Mouse (Mus musculus) Muller cell, postnatal 12 days (primary cell): Measurements from ENCODE around the gene Sirt7.

ENCODE experiments used
- DNase-seq: peaks from one replicate; pipeline ENCODE4 v3.0.0-alpha.2; 2015; ENCODE audit errors: inconsistent ontology term

The Sirt7 gene

DNA sequence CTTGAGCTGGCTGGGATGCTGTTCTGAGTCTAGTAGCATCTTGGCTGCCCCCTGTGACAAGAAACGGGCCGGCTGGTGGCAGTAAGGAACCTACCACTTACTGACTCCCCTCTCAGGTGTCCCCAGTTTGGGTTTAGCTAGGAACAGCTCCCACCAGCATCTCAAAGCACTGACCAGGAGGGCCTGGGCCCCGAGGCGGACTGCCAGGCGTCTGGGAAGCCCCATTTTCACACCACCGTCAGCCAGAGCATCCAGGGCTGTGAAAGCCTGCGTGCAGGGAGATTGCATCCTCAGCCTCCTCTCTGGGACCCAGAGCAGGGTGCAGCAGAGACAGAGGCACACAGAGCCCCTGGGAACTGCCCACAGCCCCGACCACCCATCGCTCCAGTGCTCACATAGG, 16.2 kb upstream of the Sirt7 start:
- DNase-seq, result no peak

- DNase-seq, result no peak
Measured at GRCm38 (mm10) chr11:120634810-120635209, 9.8 kb upstream of the Sirt7 start.

- DNase-seq, result peak; percentile 95
Measured at GRCm38 (mm10) chr11:120633520-120634343, 8.7 kb upstream of the Sirt7 start, which contains the start of gene Mafg. Mafg (minus strand) TSS chr11:120633600.

GRCm38 (mm10) chr11:120632559-120633519, 7.8 kb upstream of the Sirt7 start:
- peak; percentile 88 for DNase-seq

DNA sequence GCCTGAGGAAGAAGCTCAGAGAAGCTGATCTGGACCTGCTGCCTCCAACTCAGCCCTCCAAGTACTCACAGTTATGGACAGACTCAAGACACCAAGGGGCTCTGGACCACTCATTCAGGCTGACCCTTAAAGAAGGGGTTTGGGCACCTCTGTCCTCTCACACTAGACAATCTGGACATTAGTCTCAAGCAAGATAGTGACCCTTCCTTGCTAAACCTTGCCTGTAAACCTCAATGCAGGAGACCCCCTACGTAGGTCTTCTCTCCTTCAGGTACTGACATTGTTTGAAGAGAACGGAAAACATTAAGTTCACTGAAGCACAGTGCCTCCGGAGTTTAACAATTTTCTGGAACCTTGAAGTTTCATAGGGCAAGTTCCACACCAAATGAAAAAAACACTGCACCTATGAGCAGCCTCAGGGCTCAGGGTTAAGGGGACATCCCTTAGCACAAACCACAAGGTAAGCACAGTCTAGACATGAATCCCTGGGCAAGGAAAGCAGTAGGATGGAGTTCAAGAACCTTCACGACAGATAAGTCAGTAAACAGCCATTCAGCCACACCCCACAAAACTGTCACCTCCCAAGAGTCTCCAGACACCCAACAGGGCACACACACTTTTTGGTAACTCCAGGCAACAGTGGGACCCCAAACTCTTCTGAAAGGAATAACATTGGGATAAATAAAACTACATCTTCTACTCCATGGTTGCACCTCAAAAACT, 6.8 kb upstream of the Sirt7 start:
- no peak for DNase-seq

DNA sequence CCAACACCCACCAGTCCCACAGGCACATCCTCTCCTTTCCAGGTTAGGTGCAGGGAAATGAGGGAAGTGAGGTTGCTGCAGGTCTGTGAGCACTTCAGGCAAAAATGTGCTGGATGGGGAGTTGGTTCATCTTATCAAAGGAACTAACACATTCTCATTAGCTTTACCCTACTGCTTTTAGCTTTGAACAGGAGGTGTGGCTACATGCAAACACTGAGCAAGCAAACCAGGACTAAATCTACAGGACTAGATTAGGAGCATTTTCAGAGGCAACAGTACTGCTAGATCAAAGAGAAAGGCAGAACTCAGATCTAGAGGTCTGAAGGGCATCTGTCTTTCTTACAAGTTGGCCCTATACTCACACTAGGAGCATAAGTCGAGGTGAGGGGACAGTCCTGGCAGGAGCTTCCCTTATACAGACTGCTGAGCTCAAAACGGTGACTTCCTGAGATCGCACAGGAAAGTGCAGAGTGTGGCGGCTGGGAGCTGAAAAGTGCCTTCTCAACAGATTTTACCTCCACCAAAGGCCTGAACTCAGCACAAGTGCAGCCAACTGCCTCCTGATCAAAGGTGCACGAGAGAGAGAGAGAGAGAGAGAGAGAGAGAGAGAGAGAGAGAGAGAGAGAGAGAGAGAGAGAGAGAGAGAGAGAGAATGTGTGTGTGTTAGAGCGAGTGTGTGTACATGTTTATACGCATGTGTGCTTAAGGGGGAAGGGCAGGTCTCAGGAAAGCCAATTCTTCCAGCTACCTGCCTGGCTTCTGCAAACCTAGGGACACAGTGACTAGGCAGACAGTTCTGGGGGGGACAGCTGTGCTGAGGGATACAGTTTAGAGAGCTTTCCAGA, 6.1 kb upstream of the Sirt7 start:
- no peak for DNase-seq

- DNase-seq, result peak; percentile 82
Measured at GRCm38 (mm10) chr11:120630401-120630871, 5.4 kb upstream of the Sirt7 start.

DNA sequence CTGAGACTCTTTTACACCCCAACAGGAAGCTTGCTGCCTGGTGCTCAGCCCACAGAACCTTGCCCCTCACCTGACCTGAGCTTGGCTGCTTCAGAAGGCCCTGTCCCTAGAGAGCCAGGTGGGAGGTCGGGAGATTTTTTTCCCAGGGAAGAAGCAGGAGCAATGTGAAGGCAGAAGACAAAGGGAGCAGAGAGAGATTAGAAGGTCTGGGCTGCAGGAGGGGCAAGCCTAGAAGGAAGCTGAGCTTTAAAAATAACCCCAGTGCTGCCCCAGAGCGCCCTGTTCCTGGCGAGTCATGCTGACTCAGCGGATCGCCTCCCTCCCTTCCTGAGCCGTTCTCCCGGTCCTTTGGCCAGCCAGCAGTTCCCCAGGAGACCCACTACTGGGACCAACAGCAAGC, 4.9 kb upstream of the Sirt7 start:
- peak; percentile 46 for DNase-seq

GRCm38 (mm10) chr11:120629341-120629730, 4.3 kb upstream of the Sirt7 start:
- no peak for DNase-seq

DNA sequence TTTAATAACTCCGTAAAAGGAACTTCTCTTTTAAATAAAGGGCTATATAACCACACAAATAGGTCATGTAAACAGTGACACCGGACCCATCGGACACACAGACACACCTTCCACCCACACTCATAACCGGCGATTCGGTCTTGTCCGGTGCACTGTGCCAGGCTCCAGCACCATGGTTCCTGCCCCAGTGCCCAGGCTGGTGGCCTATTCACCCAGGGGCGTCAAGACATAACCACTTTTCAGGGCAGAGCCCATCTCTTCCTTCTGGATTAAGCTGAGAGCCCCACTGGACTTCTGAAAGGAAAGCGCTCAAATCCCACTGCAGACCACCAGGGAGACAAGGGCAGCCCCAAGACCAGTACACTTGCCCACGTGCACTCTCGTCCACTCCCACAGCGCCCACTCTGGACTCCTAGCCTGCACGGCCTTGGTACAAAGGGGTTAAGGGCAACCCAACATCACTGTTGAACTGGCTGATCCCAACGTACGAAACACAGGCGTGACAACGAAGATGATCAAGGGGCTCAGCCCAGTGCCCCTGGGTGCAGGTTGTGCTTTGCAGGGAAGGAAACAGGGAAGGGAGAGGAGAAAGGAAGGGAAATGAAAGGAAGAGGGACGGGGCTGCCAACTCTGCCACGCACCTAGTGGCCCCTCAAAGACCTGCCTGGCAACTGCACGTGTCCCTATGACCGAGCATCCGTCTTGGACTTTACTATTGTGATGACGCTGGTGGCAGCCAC, 3.7 kb upstream of the Sirt7 start:
- no peak for DNase-seq

DNA sequence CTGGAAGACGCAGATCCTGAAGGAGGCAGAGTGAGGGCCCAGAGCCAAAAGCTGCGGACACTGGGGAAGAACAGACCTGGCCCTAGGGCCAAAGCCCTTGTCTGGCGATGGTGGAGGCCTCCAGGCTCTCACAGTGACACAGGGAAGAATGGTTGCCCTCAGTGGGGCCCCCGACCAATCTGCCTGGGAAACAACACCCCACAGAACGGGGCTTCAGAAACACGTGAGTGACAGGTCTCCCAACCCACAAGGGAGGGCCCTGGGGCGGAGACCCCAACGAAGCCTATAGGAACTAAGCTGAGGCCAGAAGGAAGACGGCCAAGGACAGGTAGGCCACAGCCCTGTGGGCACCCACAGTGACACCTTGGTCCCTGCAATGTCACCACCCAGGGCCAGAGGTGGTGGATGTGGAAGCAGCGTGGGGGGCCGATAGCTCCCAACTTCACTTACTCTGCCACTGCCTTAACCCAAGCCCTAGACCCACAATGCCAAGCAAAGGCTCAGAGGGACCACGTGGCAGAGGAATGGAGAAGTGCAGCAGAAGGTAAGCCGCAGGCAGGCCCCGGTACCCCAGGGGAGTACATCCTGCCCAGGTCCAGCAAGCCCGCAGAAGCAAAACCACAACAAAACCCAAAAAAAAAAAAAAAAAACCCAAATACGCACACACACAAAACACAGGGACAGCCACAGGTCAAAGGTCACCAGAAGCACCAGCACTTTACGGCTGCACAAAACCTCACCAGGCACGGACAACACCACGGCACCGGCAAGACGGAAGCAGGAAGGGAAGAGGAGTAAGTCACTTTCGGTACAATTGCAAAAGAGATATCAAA, 2.6 kb upstream of the Sirt7 start:
- DNase-seq, result no peak

GRCm38 (mm10) chr11:120626785-120627467, 1.9 kb upstream of the Sirt7 start:
- DNase-seq, result no peak

GRCm38 (mm10) chr11:120624680-120625111, 344 bp downstream of the Sirt7 start:
- peak; percentile 81 for DNase-seq

GRCm38 (mm10) chr11:120623961-120624679, 920 bp downstream of the Sirt7 start:
- peak; percentile 71 for DNase-seq

DNA sequence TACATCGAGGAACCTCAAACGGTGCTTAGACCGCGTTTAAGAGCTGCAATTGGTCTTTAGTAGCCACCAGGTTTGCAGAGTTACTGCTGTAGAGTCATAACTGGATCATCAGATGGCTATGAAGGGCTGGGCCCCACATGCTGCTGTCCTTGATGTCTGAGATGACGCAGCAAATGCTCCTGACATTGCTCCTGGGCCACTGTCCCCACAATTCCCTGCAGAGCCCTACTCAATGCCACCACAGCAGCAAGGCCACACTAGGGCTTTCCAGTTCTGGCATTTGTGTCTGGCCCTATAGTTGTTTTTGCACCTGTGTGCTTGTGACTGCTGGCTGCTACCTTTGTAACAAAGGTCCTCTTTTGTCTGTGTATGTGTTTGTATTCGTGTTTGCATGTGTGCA, 2.2 kb downstream of the Sirt7 start:
- DNase-seq, result no peak

GRCm38 (mm10) chr11:120620195-120620594, 4.8 kb downstream of the Sirt7 start:
- no peak for DNase-seq

GRCm38 (mm10) chr11:120618619-120619535, 6.2 kb downstream of the Sirt7 start:
- no peak for DNase-seq
